Mouse (Mus musculus) myocyte (in vitro differentiated cells): ENCODE results near the gene Cd81.

Experiments used
- CEBPB ChIP-seq: IDR thresholded peaks from 2 replicates; pipeline ENCODE4 v1.6.1; 2011; ENCODE audit warnings: mild to moderate bottlenecking, moderate library complexity; ENCODE audit not compliant: poor library complexity, insufficient read depth, severe bottlenecking
- MAX ChIP-seq: IDR thresholded peaks from one replicate; pipeline ENCODE4 v1.6.1; 2011; ENCODE audit warnings: low read depth, mild to moderate bottlenecking, control low read depth
- MYOD1 ChIP-seq, 3 experiments: IDR thresholded peaks; one replicate each; pipeline ENCODE4 v1.6.1; 2011; ENCODE audit warnings: control low read depth in 2 of 3, low read depth in 2 of 3, mild to moderate bottlenecking in 2 of 3, moderate library complexity in 1 of 3; ENCODE audit not compliant: insufficient read length in 2 of 3, control insufficient read depth in 1 of 3
- MYOG ChIP-seq, 3 experiments: IDR thresholded peaks; one replicate each; pipeline ENCODE4 v1.6.1; 2011; ENCODE audit warnings: control low read depth in 2 of 3, low read depth in 2 of 3, mild to moderate bottlenecking in 2 of 3; ENCODE audit not compliant: insufficient read length in 2 of 3, control insufficient read depth in 1 of 3, insufficient read depth in 1 of 3
- POLR2A ChIP-seq: IDR thresholded peaks from one replicate; pipeline ENCODE4 v1.6.1; 2011; ENCODE audit warnings: low read depth, mild to moderate bottlenecking, control low read depth, moderate library complexity; ENCODE audit not compliant: insufficient read length
- SRF ChIP-seq: IDR thresholded peaks from one replicate; pipeline ENCODE4 v1.6.1; 2011; ENCODE audit warnings: low read depth; ENCODE audit not compliant: control insufficient read depth, insufficient read length
- USF1 ChIP-seq: IDR thresholded peaks from one replicate; pipeline ENCODE4 v1.6.1; 2011; ENCODE audit warnings: low read depth, mild to moderate bottlenecking, control low read depth, moderate library complexity

DNA sequence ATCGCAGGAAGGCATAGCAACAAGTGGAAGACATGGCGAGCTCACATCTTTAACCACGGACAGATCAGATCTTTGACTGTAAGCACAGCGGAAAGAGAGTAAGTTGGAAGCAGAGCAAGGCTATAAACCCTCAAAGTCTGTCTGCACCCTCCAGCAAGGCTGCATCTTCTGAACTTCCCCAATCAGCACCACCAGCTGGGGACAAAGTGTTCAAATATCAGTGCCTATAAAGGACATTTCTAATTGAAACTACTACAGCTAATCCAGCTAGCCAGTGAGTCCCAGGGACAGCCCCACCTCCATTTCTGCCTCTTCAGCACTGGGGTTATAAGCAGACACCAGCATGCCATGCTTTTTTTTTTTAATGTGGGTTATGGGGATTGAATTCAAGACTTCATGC, 15.2 kb upstream of the Cd81 start:
- TF ChIP-seq POLR2A, result no peak
- no peak for TF ChIP-seq USF1
- no peak for TF ChIP-seq MAX
- TF ChIP-seq SRF, result no peak
- no peak for TF ChIP-seq MYOD1 (IDR thresholded peaks at IDR 0.05; ENCODE audit: control insufficient read depth in 1 of 3, insufficient read length in 2 of 3, low read depth in 2 of 3)
- no peak for TF ChIP-seq MYOG (IDR thresholded peaks at IDR 0.05; ENCODE audit: control insufficient read depth in 1 of 3, insufficient read depth in 1 of 3, insufficient read length in 2 of 3, low read depth in 2 of 3)
- TF ChIP-seq CEBPB, result no peak
